In the genomic region with DNA sequence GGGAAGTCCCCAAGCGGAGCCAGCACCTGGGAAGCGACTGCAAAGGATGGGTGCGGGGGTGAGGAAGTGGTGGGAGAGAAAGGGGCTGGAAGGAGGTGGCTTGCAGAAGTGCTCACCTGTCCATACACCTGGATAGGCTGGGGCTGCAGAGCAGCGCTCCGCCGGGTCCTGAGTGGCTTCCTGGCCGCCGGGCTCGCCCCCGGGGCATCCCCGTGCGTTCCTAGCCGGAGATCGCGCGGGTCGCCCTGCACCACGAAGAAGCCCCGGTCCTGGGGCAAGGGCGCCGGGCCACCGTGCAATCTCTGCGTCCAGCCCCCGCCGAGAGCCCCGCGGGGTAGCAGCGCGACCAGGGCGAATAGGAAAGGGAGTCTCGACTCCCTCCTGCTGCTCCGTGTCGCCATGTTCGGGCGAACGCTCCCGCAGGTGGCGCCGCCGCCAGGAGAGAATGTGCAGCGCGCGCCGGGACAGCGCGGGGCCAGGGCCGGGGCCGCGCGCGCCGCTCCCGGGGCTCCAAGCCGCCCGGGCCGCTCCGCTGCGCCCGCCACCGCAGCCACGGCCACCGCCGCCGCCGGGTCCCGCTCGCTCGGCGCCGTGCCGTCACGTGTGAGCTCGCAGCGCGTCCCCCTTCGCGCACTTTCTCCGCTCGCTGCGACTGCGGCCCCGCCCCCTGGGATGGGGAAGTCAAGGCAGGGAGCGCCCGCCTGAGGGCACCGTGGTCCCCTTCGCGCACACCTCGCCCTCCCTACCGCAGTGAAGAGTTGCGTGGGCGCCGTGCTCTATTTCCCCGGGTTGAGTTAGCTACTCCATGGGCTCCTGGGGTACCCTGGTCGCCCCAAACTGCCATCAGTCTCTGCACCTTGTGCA, we compare ENCODE assay signal across 7 mouse cellular contexts. TPM values are rescaled to one million over a fixed set of nuclear protein-coding genes. Genes with fewer than 3 reads are reported as not detected.
DNase-seq lines count a peak whose midpoint lies in the region; ATAC-seq lines count a peak whose summit lies in the region.

TSS of gene Sorl1 (minus strand) at position 585 of the 864 bp plus-strand sequence.

- H3K4me3 ChIP-seq in embryonic facial prominence, embryonic 12.5 days = peak within 1 kb of the TSS; percentile 86
- peak within 1 kb of the TSS; percentile 76 for H3K4me3 ChIP-seq in limb, embryonic 12.5 days (replicated peaks)
- peak within 1 kb of the TSS; percentile 78 for H3K4me3 ChIP-seq in midbrain, embryonic 13.5 days (replicated peaks)

- under 1% methylated on average over 92 of the region's 94 CpGs for WGBS in embryonic facial prominence, embryonic 12.5 days
- 1% methylated on average over 92 of the region's 94 CpGs for WGBS in limb, embryonic 12.5 days
- WGBS in midbrain, embryonic 13.5 days = 1% methylated on average over 63 of the region's 94 CpGs

- peak within 1 kb of the TSS; percentile 78 for H3K9ac ChIP-seq in embryonic facial prominence, embryonic 12.5 days
- H3K9ac ChIP-seq in limb, embryonic 12.5 days (replicated peaks) = peak within 1 kb of the TSS; percentile 81
- H3K9ac ChIP-seq in midbrain, embryonic 13.5 days (replicated peaks) = peak within 1 kb of the TSS; percentile 84

- no peaks in the 10 kb centered on the region for H3K9me3 ChIP-seq in embryonic facial prominence, embryonic 12.5 days
- no peaks in the 10 kb centered on the region for H3K9me3 ChIP-seq in limb, embryonic 12.5 days
- no peaks in the 10 kb centered on the region for H3K9me3 ChIP-seq in midbrain, embryonic 13.5 days

- peaks cover 2% of the 10 kb centered on the region; the same call in 1 of the 2 replicates for H3K27me3 ChIP-seq in embryonic facial prominence, embryonic 12.5 days
- H3K27me3 ChIP-seq in limb, embryonic 12.5 days = peaks cover 48% of the 10 kb centered on the region
- H3K27me3 ChIP-seq in midbrain, embryonic 13.5 days = peaks cover 25% of the 10 kb centered on the region

- peaks cover 17% of the 10 kb centered on the region for H3K4me1 ChIP-seq in embryonic facial prominence, embryonic 12.5 days
- H3K4me1 ChIP-seq in limb, embryonic 12.5 days (replicated peaks) = peaks cover 8% of the 10 kb centered on the region
- peaks cover 24% of the 10 kb centered on the region for H3K4me1 ChIP-seq in midbrain, embryonic 13.5 days (replicated peaks)

- peak; percentile 84 for ATAC-seq in embryonic facial prominence, embryonic 12.5 days (ENCODE audit: insufficient number of reproducible peaks, insufficient read depth, low FRiP score, low TSS enrichment)
- ATAC-seq in limb, embryonic 12.5 days (ENCODE audit: insufficient number of reproducible peaks, insufficient read depth, low FRiP score, low TSS enrichment, low read depth) = peak; percentile 61
- peak; percentile 84 for ATAC-seq in midbrain, embryonic 13.5 days

- peak; percentile 81 for DNase-seq in adrenal gland, postnatal 25 days
- peak; percentile 64 to 81 for DNase-seq in heart, adult 18-20 months
- peak; percentile 70 for DNase-seq in kidney, adult 11 months
- peak; percentile 88 for DNase-seq in spleen, postnatal 36 days (ENCODE audit: low spot score in 2 of 2)

- no peaks in the 10 kb centered on the region for H3K36me3 ChIP-seq in embryonic facial prominence, embryonic 12.5 days
- no peaks in the 10 kb centered on the region for H3K36me3 ChIP-seq in limb, embryonic 12.5 days
- H3K36me3 ChIP-seq in midbrain, embryonic 13.5 days = no peaks in the 10 kb centered on the region

- H3K27ac ChIP-seq in embryonic facial prominence, embryonic 12.5 days = 0 out of 2 replicates have a peak within 1 kb of the TSS, but pooled peaks have one; percentile 8
- H3K27ac ChIP-seq in limb, embryonic 12.5 days = no peak within 1 kb of the TSS
- peak within 1 kb of the TSS; percentile 69 for H3K27ac ChIP-seq in midbrain, embryonic 13.5 days

- peak within 1 kb of the TSS; percentile 90 for H3K4me2 ChIP-seq in embryonic facial prominence, embryonic 12.5 days (replicated peaks)
- peak within 1 kb of the TSS; percentile 95 for H3K4me2 ChIP-seq in limb, embryonic 12.5 days
- peak within 1 kb of the TSS; percentile 99 for H3K4me2 ChIP-seq in midbrain, embryonic 13.5 days (replicated peaks)

RNA-seq across cellular contexts. Expression of gene Sorl1, which starts in this region (rescaled TPM):
- 16.3 and 20.9 TPM in 2 replicates for total RNA-seq in adrenal gland, postnatal 25 days (2021)
- 11.3 and 11.6 TPM in 2 replicates for polyA plus RNA-seq in embryonic facial prominence, embryonic 12.5 days (2016; fragmentation: Nextera tagmentation; extraction: Ambion mirVana)
- total RNA-seq in heart, adult 18-20 months (2021) = 10 to 100 TPM; 13.0 to 19.8 TPM
- 4.6 and 5.5 TPM in 2 replicates for polyA plus RNA-seq in limb, embryonic 12.5 days (2016; fragmentation: Nextera tagmentation; extraction: Ambion mirVana)
- 5.4 and 6.1 TPM in 2 replicates for polyA plus RNA-seq in midbrain, embryonic 13.5 days (2015; fragmentation: Nextera tagmentation; extraction: Ambion mirVana)
